Mouse (Mus musculus): ENCODE results near the gene Phkb. TPM values are rescaled to one million over a fixed set of nuclear protein-coding genes. Genes with fewer than 3 reads are reported as not detected.

Phkb gene
- polyA plus RNA-seq, 1 experiment, result 7.4 TPM

- Histone ChIP-seq H3K4me3 (ENCODE audit: control insufficient read depth, insufficient read depth, low read length) (no peak overlapping the region), H3K27ac (ENCODE audit: control insufficient read depth, insufficient read depth, low read length) (no peak overlapping the region), H3K36me3 (ENCODE audit: control insufficient read depth, insufficient read depth, low read length) (no peaks in the 10 kb centered on the region), H3K27me3 (ENCODE audit: control insufficient read depth, insufficient read depth, low read length) (no peaks in the 10 kb centered on the region), H3K4me1 (replicated peaks; ENCODE audit: control insufficient read depth, insufficient read depth, low read length) (no peaks in the 10 kb centered on the region)
- DNase-seq, result no peak
- no peak for TF ChIP-seq POLR2A (IDR thresholded peaks at IDR 0.05; ENCODE audit: control insufficient read depth, extremely low read depth, insufficient read depth, low read length, poor library complexity)
- TF ChIP-seq CTCF (IDR thresholded peaks at IDR 0.05; ENCODE audit: borderline replicate concordance, control insufficient read depth, extremely low read depth, insufficient read depth, low read length, poor library complexity), result no peak
- 95% methylated on average over 3 of the region's 3 CpGs for WGBS
Observed at GRCm38 (mm10) chr8:85926107-85926506, 85.3 kb downstream of the Phkb start.

DNA sequence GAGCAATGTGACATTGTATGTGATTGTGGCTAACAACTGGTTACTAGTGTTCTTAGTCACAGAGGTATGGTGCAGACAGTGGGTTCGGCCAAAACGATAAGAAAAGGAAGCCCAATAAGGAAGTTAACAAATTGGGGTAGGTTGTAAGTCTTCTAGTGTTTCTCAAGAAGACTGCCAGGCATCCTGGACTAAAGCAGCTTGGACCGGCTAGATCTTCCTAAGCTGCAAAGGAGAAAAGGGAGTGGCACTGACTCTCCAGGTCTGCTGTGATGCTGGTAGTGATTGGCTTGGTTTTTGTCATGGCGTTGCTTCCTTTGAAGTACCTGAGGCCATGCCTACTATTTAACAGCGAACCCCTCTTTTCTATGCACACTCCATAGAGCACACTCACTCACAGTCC, 95.4 kb downstream of the Phkb start:
- H3K27ac ChIP-seq (ENCODE audit: control insufficient read depth, insufficient read depth, low read length), result no peak overlapping the region
- no peak overlapping the region for H3K4me3 ChIP-seq (ENCODE audit: control insufficient read depth, insufficient read depth, low read length)
- WGBS, result 88% methylated on average over 5 of the region's 5 CpGs
- no peaks in the 10 kb centered on the region for H3K27me3 ChIP-seq (ENCODE audit: control insufficient read depth, insufficient read depth, low read length)
- no peak for DNase-seq
- TF ChIP-seq POLR2A (IDR thresholded peaks at IDR 0.05; ENCODE audit: control insufficient read depth, extremely low read depth, insufficient read depth, low read length, poor library complexity) (no peak), CTCF (IDR thresholded peaks at IDR 0.05; ENCODE audit: borderline replicate concordance, control insufficient read depth, extremely low read depth, insufficient read depth, low read length, poor library complexity) (no peak)
- H3K4me1 ChIP-seq (replicated peaks; ENCODE audit: control insufficient read depth, insufficient read depth, low read length), result no peaks in the 10 kb centered on the region
- no peaks in the 10 kb centered on the region for H3K36me3 ChIP-seq (ENCODE audit: control insufficient read depth, insufficient read depth, low read length)

GRCm38 (mm10) chr8:85937343-85937742, 96.6 kb downstream of the Phkb start:
- no peak for TF ChIP-seq POLR2A (IDR thresholded peaks at IDR 0.05; ENCODE audit: control insufficient read depth, extremely low read depth, insufficient read depth, low read length, poor library complexity)
- no peak for TF ChIP-seq CTCF (IDR thresholded peaks at IDR 0.05; ENCODE audit: borderline replicate concordance, control insufficient read depth, extremely low read depth, insufficient read depth, low read length, poor library complexity)
- no peak for DNase-seq
- no peaks in the 10 kb centered on the region for H3K27me3 ChIP-seq (ENCODE audit: control insufficient read depth, insufficient read depth, low read length)
- H3K4me1 ChIP-seq (replicated peaks; ENCODE audit: control insufficient read depth, insufficient read depth, low read length), result no peaks in the 10 kb centered on the region
- no peaks in the 10 kb centered on the region for H3K36me3 ChIP-seq (ENCODE audit: control insufficient read depth, insufficient read depth, low read length)
- no peak overlapping the region for H3K4me3 ChIP-seq (ENCODE audit: control insufficient read depth, insufficient read depth, low read length)
- H3K27ac ChIP-seq (ENCODE audit: control insufficient read depth, insufficient read depth, low read length), result no peak overlapping the region
- WGBS, result 95% methylated on average over 7 of the region's 7 CpGs

GRCm38 (mm10) chr8:85944820-85945219, 104.1 kb downstream of the Phkb start:
- no peak for DNase-seq
- TF ChIP-seq CTCF (IDR thresholded peaks at IDR 0.05; ENCODE audit: borderline replicate concordance, control insufficient read depth, extremely low read depth, insufficient read depth, low read length, poor library complexity) (no peak), POLR2A (IDR thresholded peaks at IDR 0.05; ENCODE audit: control insufficient read depth, extremely low read depth, insufficient read depth, low read length, poor library complexity) (no peak)
- Histone ChIP-seq H3K27me3 (ENCODE audit: control insufficient read depth, insufficient read depth, low read length) (no peaks in the 10 kb centered on the region), H3K36me3 (ENCODE audit: control insufficient read depth, insufficient read depth, low read length) (no peaks in the 10 kb centered on the region), H3K27ac (ENCODE audit: control insufficient read depth, insufficient read depth, low read length) (no peak overlapping the region), H3K4me3 (ENCODE audit: control insufficient read depth, insufficient read depth, low read length) (no peak overlapping the region), H3K4me1 (replicated peaks; ENCODE audit: control insufficient read depth, insufficient read depth, low read length) (no peaks in the 10 kb centered on the region)
- WGBS, result 97% methylated on average over 5 of the region's 5 CpGs

DNA sequence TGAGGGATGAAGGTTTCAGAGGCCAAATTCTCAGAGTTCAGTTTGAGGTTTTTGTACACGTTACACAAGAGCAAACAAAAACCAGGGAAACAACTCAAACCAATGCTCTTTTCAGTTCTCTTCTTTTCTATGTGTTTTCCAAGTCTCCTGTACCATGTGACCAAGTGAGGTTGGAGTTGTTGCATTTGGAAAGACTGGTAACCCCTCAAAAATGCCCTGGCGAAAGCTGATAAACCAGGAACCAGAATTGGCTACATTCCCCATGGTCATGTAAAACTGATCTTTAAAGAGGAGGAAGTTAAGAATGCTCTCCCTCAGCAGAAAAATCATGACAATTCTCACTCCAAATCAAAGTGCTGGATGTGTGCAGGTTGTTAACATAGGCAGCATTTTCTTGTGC, 117.6 kb downstream of the Phkb start:
- no peak overlapping the region for H3K4me3 ChIP-seq (ENCODE audit: control insufficient read depth, insufficient read depth, low read length)
- no peak overlapping the region for H3K27ac ChIP-seq (ENCODE audit: control insufficient read depth, insufficient read depth, low read length)
- H3K4me1 ChIP-seq (replicated peaks; ENCODE audit: control insufficient read depth, insufficient read depth, low read length), result no peaks in the 10 kb centered on the region
- no peak for DNase-seq
- no peaks in the 10 kb centered on the region for H3K36me3 ChIP-seq (ENCODE audit: control insufficient read depth, insufficient read depth, low read length)
- TF ChIP-seq POLR2A (IDR thresholded peaks at IDR 0.05; ENCODE audit: control insufficient read depth, extremely low read depth, insufficient read depth, low read length, poor library complexity) (no peak), CTCF (IDR thresholded peaks at IDR 0.05; ENCODE audit: borderline replicate concordance, control insufficient read depth, extremely low read depth, insufficient read depth, low read length, poor library complexity) (no peak)
- H3K27me3 ChIP-seq (ENCODE audit: control insufficient read depth, insufficient read depth, low read length), result no peaks in the 10 kb centered on the region
- WGBS, result 97% methylated on average over 2 of the region's 2 CpGs

DNA sequence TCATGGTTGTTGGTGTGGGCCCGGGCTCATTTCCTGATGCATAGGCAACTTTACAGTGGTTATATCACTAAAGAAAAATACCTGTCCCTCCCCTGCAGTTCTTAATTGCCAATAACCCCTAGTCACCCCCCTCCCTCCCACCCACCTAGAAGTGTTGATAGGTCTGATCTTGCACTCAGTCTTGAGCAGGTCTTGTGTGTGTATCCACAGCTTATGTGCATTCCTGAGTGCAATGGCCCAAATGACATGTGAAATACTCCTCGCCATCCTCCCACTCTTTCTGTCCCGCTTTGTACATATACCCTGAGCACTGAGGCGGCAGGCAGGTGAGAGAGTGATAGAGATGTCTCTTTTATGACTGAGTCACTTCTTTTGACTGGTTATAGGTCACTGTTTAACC, 119.1 kb downstream of the Phkb start:
- TF ChIP-seq CTCF (IDR thresholded peaks at IDR 0.05; ENCODE audit: borderline replicate concordance, control insufficient read depth, extremely low read depth, insufficient read depth, low read length, poor library complexity) (no peak), POLR2A (IDR thresholded peaks at IDR 0.05; ENCODE audit: control insufficient read depth, extremely low read depth, insufficient read depth, low read length, poor library complexity) (no peak)
- H3K4me1 ChIP-seq (replicated peaks; ENCODE audit: control insufficient read depth, insufficient read depth, low read length), result no peaks in the 10 kb centered on the region
- 98% methylated on average over 4 of the region's 4 CpGs for WGBS
- H3K27me3 ChIP-seq (ENCODE audit: control insufficient read depth, insufficient read depth, low read length), result no peaks in the 10 kb centered on the region
- no peak overlapping the region for H3K4me3 ChIP-seq (ENCODE audit: control insufficient read depth, insufficient read depth, low read length)
- H3K36me3 ChIP-seq (ENCODE audit: control insufficient read depth, insufficient read depth, low read length), result no peaks in the 10 kb centered on the region
- no peak overlapping the region for H3K27ac ChIP-seq (ENCODE audit: control insufficient read depth, insufficient read depth, low read length)
- no peak for DNase-seq

DNA sequence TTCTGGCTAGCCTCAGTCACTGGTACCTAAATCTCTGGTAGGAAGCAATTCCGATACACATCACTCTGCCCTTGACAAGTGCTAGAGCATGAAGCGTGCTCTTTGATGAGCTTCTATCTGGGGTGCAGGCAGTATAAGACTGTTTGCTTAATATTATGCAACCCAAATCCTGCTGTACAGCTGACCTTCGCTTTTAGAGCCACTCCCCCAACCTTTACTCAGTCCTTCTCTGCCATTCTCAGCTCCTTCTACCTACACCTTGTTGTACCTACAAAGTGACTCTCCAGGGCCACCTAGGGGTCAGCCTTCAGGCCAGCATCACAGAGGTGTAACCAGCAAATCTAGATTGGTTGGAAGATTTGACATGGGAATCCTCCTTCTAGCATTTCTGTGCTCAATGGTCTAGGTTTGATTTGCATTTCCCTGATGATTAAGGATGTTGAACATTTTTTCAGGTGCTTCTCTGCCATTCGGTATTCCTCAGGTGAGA, 136.9 kb downstream of the Phkb start:
- no peaks in the 10 kb centered on the region for H3K27me3 ChIP-seq (ENCODE audit: control insufficient read depth, insufficient read depth, low read length)
- no peaks in the 10 kb centered on the region for H3K4me1 ChIP-seq (replicated peaks; ENCODE audit: control insufficient read depth, insufficient read depth, low read length)
- TF ChIP-seq CTCF (IDR thresholded peaks at IDR 0.05; ENCODE audit: borderline replicate concordance, control insufficient read depth, extremely low read depth, insufficient read depth, low read length, poor library complexity) (no peak), POLR2A (IDR thresholded peaks at IDR 0.05; ENCODE audit: control insufficient read depth, extremely low read depth, insufficient read depth, low read length, poor library complexity) (no peak)
- peaks cover 4% of the 10 kb centered on the region; the same call in 1 of the 2 replicates for H3K36me3 ChIP-seq (ENCODE audit: control insufficient read depth, insufficient read depth, low read length)
- H3K27ac ChIP-seq (ENCODE audit: control insufficient read depth, insufficient read depth, low read length), result no peak overlapping the region
- no peak overlapping the region for H3K4me3 ChIP-seq (ENCODE audit: control insufficient read depth, insufficient read depth, low read length)
- WGBS, result 98% methylated on average over 4 of the region's 4 CpGs
- DNase-seq, result peak; percentile 14

Measured in thymus, adult 2 months (tissue).